16 mouse cellular contexts compared by ENCODE assay signal in genomic region chr13:108766020-108766727, GRCm38 (mm10).
A peak's percentile ranks its signal among the peaks of the same experiment; 100 is the strongest.
DNase-seq lines count a peak whose midpoint lies in the region; ATAC-seq lines count a peak whose summit lies in the region.
"Had no signal": no experiment of that assay in that cellular context is flagged by ENCODE, and none has a peak within 500 bp of the region (broad histone marks: within the 10 kb centered on the region; RNA-seq: fewer than 3 reads in every experiment).

No protein-coding gene starts in this region.

- 44% methylated on average over 11 of the region's 11 CpGs for WGBS in midbrain, embryonic 14.5 days

- no peak overlapping the region for H3K9ac ChIP-seq in midbrain, embryonic 14.5 days (replicated peaks; ENCODE audit: low read length)
- H3K9ac ChIP-seq: hindbrain, embryonic 13.5 days; liver, embryonic 13.5 days; stomach, embryonic 15.5 days had no signal

- no peaks in the 10 kb centered on the region for H3K27me3 ChIP-seq in midbrain, embryonic 14.5 days (ENCODE audit: control insufficient read depth, insufficient read depth, low read length)
- H3K27me3 ChIP-seq: hindbrain, embryonic 13.5 days; liver, embryonic 13.5 days; stomach, embryonic 15.5 days had no signal

- no peak for ATAC-seq in midbrain, embryonic 14.5 days (ENCODE audit: low FRiP score, low TSS enrichment)
- ATAC-seq: intestine, embryonic 16.5 days had no signal

- no peak overlapping the region for H3K4me2 ChIP-seq in midbrain, embryonic 14.5 days (ENCODE audit: low read length)
- H3K4me2 ChIP-seq: hindbrain, embryonic 13.5 days; liver, embryonic 13.5 days; stomach, embryonic 15.5 days had no signal

- no peak overlapping the region for H3K27ac ChIP-seq in midbrain, embryonic 14.5 days (replicated peaks; ENCODE audit: low read depth, low read length)
- H3K27ac ChIP-seq: hindbrain, embryonic 13.5 days; liver, embryonic 13.5 days; midbrain, embryonic 10.5 days; stomach, embryonic 15.5 days had no signal

- H3K4me1 ChIP-seq in midbrain, embryonic 14.5 days (ENCODE audit: control insufficient read depth, insufficient read depth, low read length), result no peaks in the 10 kb centered on the region
- H3K4me1 ChIP-seq: hindbrain, embryonic 13.5 days; liver, embryonic 13.5 days; midbrain, embryonic 10.5 days; stomach, embryonic 15.5 days had no signal

- no peaks in the 10 kb centered on the region for H3K36me3 ChIP-seq in midbrain, embryonic 14.5 days (ENCODE audit: control insufficient read depth, insufficient read depth, low read length)
- H3K36me3 ChIP-seq: hindbrain, embryonic 13.5 days; liver, embryonic 13.5 days; midbrain, embryonic 10.5 days; stomach, embryonic 15.5 days had no signal

- peak; percentile 5 to 20 for DNase-seq in frontal cortex, adult 2 months (ENCODE audit: extremely low spot score in 1 of 2, low spot score in 1 of 2)
- no peak for DNase-seq in frontal cortex, postnatal 10 days (ENCODE audit: low spot score in 2 of 2)
- peak; percentile 9 to 12 for DNase-seq in right cerebral cortex, adult 2 months (ENCODE audit: low spot score in 2 of 2)
- DNase-seq in right cerebral cortex, postnatal 4 days, result no peak
- peak; percentile 10 for DNase-seq in lung, postnatal 14 days
- no peak for DNase-seq in midbrain, embryonic 14.5 days
- DNase-seq in adrenal gland, postnatal 10 days, result no peak
- no peak for DNase-seq in MN1 (ENCODE audit: low spot score)
- DNase-seq: cerebellum, postnatal 10 days; liver, embryonic 13.5 days; spleen, adult 18-20 months; thymus, postnatal 14 days had no signal

- no peak overlapping the region for H3K4me3 ChIP-seq in midbrain, embryonic 14.5 days (replicated peaks; ENCODE audit: low read depth, low read length)
- H3K4me3 ChIP-seq: hindbrain, embryonic 13.5 days; liver, embryonic 13.5 days; midbrain, embryonic 10.5 days; stomach, embryonic 15.5 days had no signal

- H3K9me3 ChIP-seq in midbrain, embryonic 14.5 days (ENCODE audit: control insufficient read depth, low read length), result no peaks in the 10 kb centered on the region
- H3K9me3 ChIP-seq: hindbrain, embryonic 13.5 days; liver, embryonic 13.5 days; midbrain, embryonic 10.5 days; stomach, embryonic 15.5 days had no signal

Comparison
In these comparisons a context has a peak if more than half of its experiments do, and no peak if none do; other contexts are left out.
1. DNase-seq: peak in frontal cortex, adult 2 months (2 of 2), right cerebral cortex, adult 2 months (2 of 2) and lung, postnatal 14 days (single experiment); none in frontal cortex, postnatal 10 days (0 of 2), right cerebral cortex, postnatal 4 days (single experiment), midbrain, embryonic 14.5 days (single experiment), adrenal gland, postnatal 10 days (single experiment) and MN1 (single experiment).